Mouse (Mus musculus) kidney, adult 2 months (tissue): Measurements from ENCODE around the gene Zswim5. TPM values are rescaled to one million over a fixed set of nuclear protein-coding genes. Genes with fewer than 3 reads are reported as not detected.
A peak's percentile ranks its signal among the peaks of the same experiment; 100 is the strongest.

Experiments
- DNase-seq: peaks from one replicate; pipeline ENCODE4 v3.0.0; 2021
- H3K27ac ChIP-seq: fragments of 200-500 bp; 2 replicates; pipeline ENCODE4 v1.5.1; 2012; ENCODE audit warnings: low read depth, low read length, control low read depth, inconsistent platforms; ENCODE audit not compliant: insufficient read depth
- H3K27me3 ChIP-seq: fragments of 200-500 bp; replicated peaks from 2 replicates; pipeline ENCODE4 v1.6.1; 2012; ENCODE audit warnings: mild to moderate bottlenecking, moderate library complexity, low read length, inconsistent platforms; ENCODE audit not compliant: control insufficient read depth, insufficient read depth
- H3K36me3 ChIP-seq: fragments of 200-500 bp; 2 replicates; pipeline ENCODE4 v1.6.1; 2012; ENCODE audit warnings: mild to moderate bottlenecking, moderate library complexity, low read length, inconsistent platforms; ENCODE audit not compliant: control insufficient read depth, insufficient read depth
- H3K4me1 ChIP-seq: fragments of 200-500 bp; 2 replicates; pipeline ENCODE4 v1.6.1; 2011; ENCODE audit warnings: low read length; ENCODE audit not compliant: control insufficient read depth, insufficient read depth
- H3K4me3 ChIP-seq: fragments of 200-500 bp; 2 replicates; pipeline ENCODE4 v1.5.1; 2011; ENCODE audit warnings: mild to moderate bottlenecking, low read depth, low read length, control low read depth; ENCODE audit not compliant: insufficient read depth
- CTCF ChIP-seq: fragments of 200-500 bp; conservative IDR thresholded peaks from 2 replicates; pipeline ENCODE4 v1.5.1; 2011; ENCODE audit warnings: low read depth, mild to moderate bottlenecking, control low read depth, low read length, moderate library complexity, mixed read lengths; ENCODE audit not compliant: insufficient read depth, insufficient read length
- POLR2A ChIP-seq: fragments of 200-500 bp; IDR thresholded peaks from one replicate; pipeline ENCODE4 v1.6.1; 2011; ENCODE audit warnings: low read depth, low read length, control low read depth
- WGBS: fragments of 180-500 bp; shearing (Covaris S2); methylation state at CpG from one replicate; pipeline ENCODE4 v1.1.7; 2018; 5-methylcytosine and 5-hydroxymethylcytosine counted together
- polyA plus RNA-seq: library from polyadenylated mRNA; depleted of rRNA; stranded (reverse); fragments of >200 nt; gene quantifications from 2 replicates; pipeline ENCODE4 v1.2.3, GENCODE M21; 2012

Zswim5 gene
- polyA plus RNA-seq, 1 experiment = 7.4 TPM

DNA sequence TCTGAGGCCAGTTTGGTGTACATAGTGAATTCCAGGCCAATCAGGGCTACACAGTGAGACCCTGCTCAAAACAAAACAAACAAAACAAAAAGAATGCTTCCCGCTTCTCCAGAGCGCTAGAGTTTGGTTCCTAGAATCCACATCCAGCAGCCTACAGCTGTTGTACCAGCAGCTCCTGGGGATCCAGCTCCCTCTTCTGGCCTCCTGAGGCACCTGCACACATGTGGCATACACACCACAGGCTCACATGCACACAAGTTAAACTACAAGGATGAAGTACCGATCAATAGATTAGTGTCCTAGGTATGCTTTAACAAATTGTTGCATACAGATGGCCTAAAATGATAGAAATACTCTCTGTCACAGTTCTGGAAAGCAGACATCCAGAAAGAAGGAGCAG lies 32.9 kb upstream of the Zswim5 start:
- Histone ChIP-seq H3K4me1 (no peaks in the 10 kb centered on the region), H3K4me3 (no peak overlapping the region), H3K27me3 (no peaks in the 10 kb centered on the region), H3K36me3 (no peaks in the 10 kb centered on the region), H3K27ac (no peak overlapping the region)
- no peak for DNase-seq
- TF ChIP-seq POLR2A = no peak
- TF ChIP-seq CTCF = 0 out of 2 replicates have a peak, but pooled peaks have one; percentile 3
- WGBS = 95% methylated on average over 3 of the region's 3 CpGs

- Histone ChIP-seq H3K36me3 (no peaks in the 10 kb centered on the region), H3K4me3 (no peak overlapping the region), H3K27ac (no peak overlapping the region), H3K27me3 (no peaks in the 10 kb centered on the region), H3K4me1 (no peaks in the 10 kb centered on the region)
- DNase-seq = no peak
- WGBS = 47% methylated on average over 3 of the region's 3 CpGs
- TF ChIP-seq CTCF (no peak), POLR2A (no peak)
Measured at GRCm38 (mm10) chr4:116849901-116850300, 27.3 kb upstream of the Zswim5 start.

DNA sequence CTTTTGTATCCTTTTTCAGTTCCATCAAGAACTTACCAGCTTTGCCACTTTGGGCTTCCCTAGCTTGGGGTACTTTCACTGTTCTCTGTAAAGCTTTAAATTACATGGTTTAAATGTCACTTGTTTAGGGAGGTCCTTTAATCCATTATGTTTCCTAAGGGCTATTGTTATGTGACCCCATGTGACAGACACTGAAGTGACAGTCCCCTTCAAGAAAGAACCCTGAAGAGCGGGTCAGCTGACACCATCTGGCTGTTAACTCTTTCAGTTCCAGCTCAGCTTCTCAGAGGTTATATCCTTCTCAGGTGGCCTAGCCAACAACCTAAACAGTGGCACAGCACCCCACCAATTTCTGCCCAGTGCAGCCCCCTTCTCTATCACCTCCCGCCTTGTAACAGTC lies 22.9 kb upstream of the Zswim5 start:
- 56% methylated on average over 2 of the region's 2 CpGs for WGBS
- TF ChIP-seq POLR2A (no peak), CTCF (no peak)
- no peak for DNase-seq
- Histone ChIP-seq H3K27ac (no peak overlapping the region), H3K4me1 (0 out of 2 replicates have a peak, but pooled peaks cover 3% of the 10 kb centered on the region), H3K27me3 (no peaks in the 10 kb centered on the region), H3K36me3 (no peaks in the 10 kb centered on the region), H3K4me3 (no peak overlapping the region)

GRCm38 (mm10) chr4:116857203-116857602 lies 20.0 kb upstream of the Zswim5 start:
- 69% methylated on average over 10 of the region's 10 CpGs for WGBS
- Histone ChIP-seq H3K27ac (no peak overlapping the region), H3K27me3 (no peaks in the 10 kb centered on the region), H3K4me3 (no peak overlapping the region), H3K36me3 (no peaks in the 10 kb centered on the region), H3K4me1 (peaks cover 4% of the 10 kb centered on the region; the same call in 1 of the 2 replicates)
- no peak for TF ChIP-seq POLR2A
- no peak for TF ChIP-seq CTCF
- no peak for DNase-seq

- no peak for TF ChIP-seq POLR2A
- TF ChIP-seq CTCF = no peak
- Histone ChIP-seq H3K4me1 (peaks cover 4% of the 10 kb centered on the region; the same call in 1 of the 2 replicates), H3K27ac (peak overlapping the region; percentile 45; the same call in 1 of the 2 replicates), H3K4me3 (no peak overlapping the region), H3K27me3 (no peaks in the 10 kb centered on the region), H3K36me3 (no peaks in the 10 kb centered on the region)
- peak; percentile 90 for DNase-seq
- WGBS = 29% methylated on average over 5 of the region's 5 CpGs
Measured at GRCm38 (mm10) chr4:116859711-116860110, 17.5 kb upstream of the Zswim5 start.

DNA sequence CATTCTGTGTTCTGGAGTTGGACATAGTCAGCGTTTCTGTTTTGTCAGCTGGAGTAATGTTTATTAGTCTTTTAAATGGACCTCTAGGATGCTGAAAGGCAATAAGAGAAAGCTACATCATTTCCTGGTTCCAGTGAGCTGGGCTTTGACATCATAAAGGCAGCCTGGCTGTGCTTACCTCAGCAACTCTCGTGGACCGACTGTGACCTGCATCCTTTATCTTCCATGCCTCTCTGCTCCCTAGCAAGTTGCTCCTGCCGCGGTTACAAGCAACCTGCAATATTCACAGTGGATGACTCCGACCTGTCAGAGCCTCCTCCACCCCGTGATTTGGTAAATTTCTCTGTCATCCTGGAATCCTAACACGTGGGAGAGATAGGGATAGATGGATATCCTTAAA lies 15.2 kb upstream of the Zswim5 start:
- Histone ChIP-seq H3K27me3 (no peaks in the 10 kb centered on the region), H3K27ac (no peak overlapping the region), H3K36me3 (no peaks in the 10 kb centered on the region), H3K4me3 (no peak overlapping the region), H3K4me1 (peaks cover 4% of the 10 kb centered on the region; the same call in 1 of the 2 replicates)
- WGBS = 32% methylated on average over 8 of the region's 8 CpGs
- TF ChIP-seq CTCF (no peak), POLR2A (no peak)
- no peak for DNase-seq

DNA sequence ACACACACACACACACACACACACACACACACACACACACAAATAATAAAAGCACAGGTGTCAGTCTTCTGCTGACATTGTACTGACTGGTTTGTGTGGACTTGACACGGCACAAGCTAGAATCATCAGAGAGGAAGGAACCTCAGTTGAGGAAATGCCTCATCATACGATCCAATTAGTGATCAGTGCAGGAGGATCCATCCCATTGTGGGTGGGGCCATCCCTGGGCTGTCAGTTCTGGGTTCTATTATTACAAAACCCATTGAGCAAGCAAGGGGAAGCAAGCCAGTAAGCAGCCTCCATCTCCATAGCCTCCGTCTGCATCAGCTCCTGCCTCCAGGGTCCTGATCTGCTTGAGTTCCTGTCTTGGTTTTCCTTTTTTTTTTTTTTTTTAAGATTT lies 7.3 kb upstream of the Zswim5 start:
- DNase-seq = no peak
- H3K36me3 ChIP-seq = no peaks in the 10 kb centered on the region
- H3K27me3 ChIP-seq = 0 out of 2 replicates have a peak, but pooled peaks cover 1% of the 10 kb centered on the region
- 75% methylated on average over 3 of the region's 3 CpGs for WGBS
- H3K4me3 ChIP-seq = no peak overlapping the region
- TF ChIP-seq POLR2A (no peak), CTCF (no peak)
- H3K4me1 ChIP-seq = no peaks in the 10 kb centered on the region
- no peak overlapping the region for H3K27ac ChIP-seq

DNA sequence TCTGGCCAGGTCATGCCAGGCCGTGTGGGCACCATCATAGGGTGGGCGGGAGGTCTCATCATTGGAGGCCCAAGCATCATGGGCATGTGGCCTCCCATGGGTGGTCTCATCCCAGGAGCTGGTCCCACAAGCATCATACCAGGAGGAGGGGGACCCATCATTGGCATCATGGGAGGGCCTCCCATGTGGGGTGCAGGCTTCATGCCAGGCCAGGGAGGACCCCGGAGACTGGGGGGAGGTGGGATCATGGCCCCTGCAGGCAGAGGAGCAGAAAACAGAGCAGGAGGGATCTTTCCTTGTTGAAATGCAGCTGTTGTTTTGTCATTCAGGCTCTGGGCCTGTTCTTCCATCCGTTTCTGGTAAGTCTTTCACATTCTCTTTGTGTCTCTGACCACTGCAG lies 2.6 kb upstream of the Zswim5 start:
- 0 out of 2 replicates have a peak, but pooled peaks cover 1% of the 10 kb centered on the region for H3K27me3 ChIP-seq
- no peaks in the 10 kb centered on the region; the same call in 1 of the 2 replicates for H3K4me1 ChIP-seq
- H3K27ac ChIP-seq = no peak overlapping the region
- 97% methylated on average over 4 of the region's 4 CpGs for WGBS
- H3K4me3 ChIP-seq = no peak overlapping the region
- no peaks in the 10 kb centered on the region for H3K36me3 ChIP-seq
- no peak for DNase-seq
- TF ChIP-seq POLR2A (no peak), CTCF (no peak)
